Mouse (Mus musculus) liver, embryonic 14.5 days (tissue): ENCODE results near the gene Grpr. TPM values are rescaled to one million over a fixed set of nuclear protein-coding genes. Genes with fewer than 3 reads are reported as not detected.
A peak's percentile ranks its signal among the peaks of the same experiment; 100 is the strongest.

Experiments
- ATAC-seq: fragments of 200-750 bp; cut with Nextera tagmentation; 2 replicates; pipeline ENCODE4 v1.8.0; 2017; ENCODE audit warnings: moderate number of reproducible peaks, mild to moderate bottlenecking, moderate library complexity; ENCODE audit not compliant: insufficient read depth
- DNase-seq, 3 experiments: peaks; one replicate each; pipeline ENCODE4 v3.0.0-alpha.2; 2012 to 2013; ENCODE audit warnings: low read depth in 3 of 3, low spot score in 3 of 3
- H3K27ac ChIP-seq: fragments of 300-500 bp; sonication (generic); 2 replicates; pipeline ENCODE4 v1.5.1; 2014; ENCODE audit warnings: moderate library complexity, mild to moderate bottlenecking, control low read depth, inconsistent platforms
- H3K27me3 ChIP-seq: fragments of 300-500 bp; sonication (generic); 2 replicates; pipeline ENCODE4 v1.6.1; 2014; ENCODE audit warnings: mild to moderate bottlenecking, low read length, moderate library complexity; ENCODE audit not compliant: control insufficient read depth, insufficient read depth
- H3K36me3 ChIP-seq: fragments of 300-500 bp; sonication (generic); replicated peaks from 2 replicates; pipeline ENCODE4 v1.6.1; 2014; ENCODE audit warnings: low read depth; ENCODE audit not compliant: control insufficient read depth, insufficient read depth
- H3K4me1 ChIP-seq, 2 experiments: fragments of 200-500 bp in 1 of 2; fragments of 300-500 bp in 1 of 2; sonication (generic) in 1 of 2; replicated peaks; 2 replicates each; pipeline ENCODE4 v1.6.1; 2012 to 2014; ENCODE audit warnings: antibody characterized with exemption in 1 of 2, inconsistent platforms in 1 of 2, low read length in 1 of 2; ENCODE audit not compliant: control insufficient read depth in 2 of 2, insufficient read depth in 2 of 2
- H3K4me2 ChIP-seq: fragments of 300-500 bp; sonication (generic); 2 replicates; pipeline ENCODE4 v1.6.1; 2014; ENCODE audit warnings: low read depth, mild to moderate bottlenecking, control low read depth, moderate library complexity
- H3K4me3 ChIP-seq, 2 experiments: fragments of 200-500 bp in 1 of 2; fragments of 300-500 bp in 1 of 2; sonication (generic) in 1 of 2; 2 replicates each; pipeline ENCODE4 v1.5.1; 2012 to 2014; ENCODE audit warnings: low read depth in 2 of 2, low read length in 2 of 2, mild to moderate bottlenecking in 2 of 2, control low read depth in 1 of 2, inconsistent platforms in 1 of 2, moderate library complexity in 1 of 2; ENCODE audit not compliant: insufficient read depth in 1 of 2
- H3K9ac ChIP-seq: fragments of 300-500 bp; sonication (generic); replicated peaks from 2 replicates; pipeline ENCODE4 v1.6.1; 2014; ENCODE audit warnings: mild to moderate bottlenecking, control low read depth, moderate library complexity
- H3K9me3 ChIP-seq: fragments of 300-500 bp; sonication (generic); 2 replicates; pipeline ENCODE4 v1.6.1; 2016; ENCODE audit warnings: low read length, mixed read lengths; ENCODE audit not compliant: control insufficient read depth
- CTCF ChIP-seq: IDR thresholded peaks from 2 replicates; pipeline ENCODE4 v1.5.1; 2016; ENCODE audit warnings: antibody characterized with exemption, low read depth, control low read depth
- EP300 ChIP-seq: IDR thresholded peaks from 2 replicates; pipeline ENCODE4 v1.6.1; 2016; ENCODE audit warnings: antibody characterized with exemption, low read depth
- WGBS: fragments of 180-500 bp; shearing (Covaris S2); extraction: QIAGEN DNeasy Blood & Tissue Kit; methylation state at CpG from one replicate; pipeline ENCODE4 v1.1.7; 2014; ENCODE audit not compliant: insufficient replicate concordance; 5-methylcytosine and 5-hydroxymethylcytosine counted together
- polyA plus RNA-seq, 2 experiments: library from polyadenylated mRNA; depleted of rRNA in 1 of 2; stranded (reverse) in 1 of 2; unstranded in 1 of 2; fragments of >200 nt; fragmentation: Nextera tagmentation in 1 of 2; extraction: Ambion mirVana in 1 of 2; gene quantifications; 2 replicates each; pipeline versions ENCODE4 v1.2.1 to v1.2.3; 2012 to 2014

The Grpr gene
- polyA plus RNA-seq (2012; rRNA removed) = 0.01 TPM in 1 of 2 replicates, not detected in the other
- not detected in 2 replicates for polyA plus RNA-seq (2014; fragmentation: Nextera tagmentation; extraction: Ambion mirVana)

- Histone ChIP-seq H3K4me2 (no peak within 1 kb of the TSS), H3K27me3 (no peaks in the 10 kb centered on the region; the same call in 1 of the 2 replicates), H3K4me1 (no peaks in the 10 kb centered on the region), H3K9ac (no peak within 1 kb of the TSS), H3K9me3 (no peaks in the 10 kb centered on the region), H3K36me3 (no peaks in the 10 kb centered on the region), H3K27ac (no peak within 1 kb of the TSS), H3K4me3 (no peak within 1 kb of the TSS)
- DNase-seq (no peak), ATAC-seq (no peak)
- 12% methylated on average over 7 of the region's 7 CpGs for WGBS
- TF ChIP-seq EP300 = no peak
- TF ChIP-seq CTCF = peak; percentile 46
Observed at GRCm38 (mm10) chrX:163549666-163550065, at the start of gene Grpr. TSS of gene Grpr (minus strand) at chrX:163549677.

- Histone ChIP-seq H3K36me3 (no peaks in the 10 kb centered on the region), H3K9me3 (no peaks in the 10 kb centered on the region), H3K9ac (no peak overlapping the region), H3K27me3 (no peaks in the 10 kb centered on the region), H3K4me1 (no peaks in the 10 kb centered on the region), H3K27ac (no peak overlapping the region), H3K4me2 (no peak overlapping the region), H3K4me3 (no peak overlapping the region)
- DNase-seq = no peak
- ATAC-seq = no peak
- WGBS = 48% methylated on average over 3 of the region's 3 CpGs
- TF ChIP-seq CTCF = no peak
- TF ChIP-seq EP300 = no peak
Observed at GRCm38 (mm10) chrX:163560521-163560920, 11.0 kb upstream of the Grpr start.

- Histone ChIP-seq H3K9ac (no peak overlapping the region), H3K9me3 (no peaks in the 10 kb centered on the region), H3K4me2 (no peak overlapping the region), H3K4me3 (no peak overlapping the region), H3K27me3 (no peaks in the 10 kb centered on the region; the same call in 1 of the 2 replicates), H3K36me3 (no peaks in the 10 kb centered on the region), H3K27ac (no peak overlapping the region), H3K4me1 (no peaks in the 10 kb centered on the region)
- 53% methylated on average over 5 of the region's 5 CpGs for WGBS
- ATAC-seq = no peak
- DNase-seq = no peak
- TF ChIP-seq EP300 = no peak
- no peak for TF ChIP-seq CTCF
Observed at GRCm38 (mm10) chrX:163547042-163547441, 2.4 kb downstream of the Grpr start.

- ATAC-seq = no peak
- H3K4me2 ChIP-seq = no peak overlapping the region
Observed at GRCm38 (mm10) chrX:163532836-163533235, 16.6 kb downstream of the Grpr start.

DNA sequence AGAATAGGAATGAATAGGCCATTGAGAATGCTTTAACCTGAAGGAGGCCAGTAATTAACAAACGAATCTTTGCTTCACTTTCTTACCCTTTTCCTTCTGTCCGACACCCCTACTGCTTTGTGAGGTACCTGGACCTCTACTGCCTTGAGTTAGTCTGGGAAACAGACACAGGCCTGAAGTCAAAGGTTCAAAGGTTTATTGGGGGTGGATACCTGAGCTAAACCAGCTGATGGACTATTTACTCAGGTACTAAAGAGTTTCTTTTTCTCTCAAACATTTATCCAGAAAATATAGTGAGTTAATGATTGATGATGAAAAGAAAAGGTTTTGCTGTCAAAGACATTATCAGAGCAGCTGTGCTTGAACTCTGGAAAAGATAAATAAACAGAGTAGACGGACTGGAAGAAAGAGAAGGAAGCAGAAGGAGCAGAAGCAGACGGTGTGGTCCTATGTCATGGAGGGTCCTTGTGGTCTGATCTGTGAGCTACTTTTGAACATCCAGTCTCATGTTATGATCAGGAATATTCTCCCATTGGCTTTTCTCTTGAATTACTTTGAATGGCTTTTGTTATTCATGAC is 30.4 kb downstream of the Grpr start:
- H3K4me3 ChIP-seq = no peak overlapping the region
- H3K9me3 ChIP-seq = no peaks in the 10 kb centered on the region
- H3K27me3 ChIP-seq = no peaks in the 10 kb centered on the region
- ATAC-seq (no peak), DNase-seq (no peak)
- H3K4me1 ChIP-seq = no peaks in the 10 kb centered on the region
- H3K36me3 ChIP-seq = no peaks in the 10 kb centered on the region
- no peak overlapping the region for H3K4me2 ChIP-seq
- no peak overlapping the region for H3K27ac ChIP-seq
- TF ChIP-seq EP300 = no peak
- TF ChIP-seq CTCF = no peak
- H3K9ac ChIP-seq = no peak overlapping the region
- 50% methylated on average over 4 of the region's 4 CpGs for WGBS

More at GRCm38 (mm10) chrX:163532836-163533235, 16.6 kb downstream of the Grpr start:
- no peaks in the 10 kb centered on the region for H3K9me3 ChIP-seq
- TF ChIP-seq CTCF = no peak
- H3K4me1 ChIP-seq = no peaks in the 10 kb centered on the region
- H3K27me3 ChIP-seq = no peaks in the 10 kb centered on the region
- H3K4me3 ChIP-seq = no peak overlapping the region
- H3K36me3 ChIP-seq = no peaks in the 10 kb centered on the region
- WGBS = 48% methylated on average over 2 of the region's 2 CpGs
- DNase-seq = no peak
- H3K9ac ChIP-seq = no peak overlapping the region
- no peak overlapping the region for H3K27ac ChIP-seq
